Mouse (Mus musculus): ENCODE data around the gene Kif1b. TPM values are rescaled to one million over a fixed set of nuclear protein-coding genes. Genes with fewer than 3 reads are reported as not detected.

Kif1b gene
- total and polyA plus RNA-seq, 2 experiments from 2014 or later = 215 to 425 TPM

DNA sequence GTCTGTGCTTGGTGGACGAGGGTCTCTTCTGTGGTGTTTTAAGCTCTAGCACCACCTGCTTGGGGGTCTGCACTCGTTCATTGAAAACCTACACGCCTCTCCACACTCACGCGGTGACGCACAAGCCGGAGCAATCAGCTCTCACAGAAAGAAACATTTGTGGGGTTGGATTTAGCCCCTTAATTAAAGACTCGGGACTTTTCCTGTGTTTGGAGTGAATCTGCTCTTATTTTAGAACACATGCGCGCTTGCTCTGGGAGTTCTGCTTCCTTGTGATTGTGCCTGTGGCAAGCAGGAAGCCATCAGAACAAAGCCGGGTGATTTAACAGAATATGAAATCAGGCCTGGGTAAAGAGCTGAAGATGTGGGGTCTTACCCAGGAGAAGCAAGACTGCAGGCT lies 180.8 kb downstream of the Kif1b start, which contains the start of gene Cort:
Gene Cort, minus strand, starts transcription at position 101 of the 400 bp plus-strand sequence.
- no peaks in the 10 kb centered on the region for H3K4me1 ChIP-seq (ENCODE audit: insufficient read depth, low read length)
- H3K9ac ChIP-seq (replicated peaks; ENCODE audit: low read length, poor library complexity, severe bottlenecking) = no peak within 1 kb of the TSS
- no peak within 1 kb of the TSS for H3K4me2 ChIP-seq (ENCODE audit: low read depth, low read length, poor library complexity, severe bottlenecking)
- no peak within 1 kb of the TSS for H3K27ac ChIP-seq (ENCODE audit: low read depth, low read length)
- H3K36me3 ChIP-seq (ENCODE audit: insufficient read depth, low read length) = peaks cover 10% of the 10 kb centered on the region
- TF ChIP-seq CTCF (IDR thresholded peaks at IDR 0.05) = no peak
- WGBS = 83% methylated on average over 11 of the region's 11 CpGs
- no peak for ATAC-seq (ENCODE audit: low FRiP score)
- no peaks in the 10 kb centered on the region for H3K27me3 ChIP-seq (ENCODE audit: insufficient read depth, low read length)
- DNase-seq (ENCODE audit: low spot score) = no peak
- H3K9me3 ChIP-seq (ENCODE audit: low read length) = no peaks in the 10 kb centered on the region
- H3K4me3 ChIP-seq (ENCODE audit: low read depth, low read length) = no peak within 1 kb of the TSS

Other genes with a start within 250 kb of the Kif1b start
- 74.0 and 75.5 TPM in 2 replicates for gene Pex14, start 207.8 kb downstream of the Kif1b start, total RNA-seq (2014; rRNA removed)
- gene Pex14, start 207.8 kb downstream of the Kif1b start, polyA plus RNA-seq (2015; fragmentation: Nextera tagmentation; extraction: Ambion mirVana) = 62.5 and 67.2 TPM in 2 replicates
- 10.5 and 14.6 TPM in 2 replicates for gene Dffa, start 203.5 kb downstream of the Kif1b start, total RNA-seq (2014; rRNA removed)
- 21.6 and 23.3 TPM in 2 replicates for gene Dffa, start 203.5 kb downstream of the Kif1b start, polyA plus RNA-seq (2015; fragmentation: Nextera tagmentation; extraction: Ambion mirVana)
- gene Cort, start 180.9 kb downstream of the Kif1b start, total RNA-seq (2014; rRNA removed) = 1.5 TPM in 1 of 2 replicates, not detected in the other
- gene Cort, start 180.9 kb downstream of the Kif1b start, polyA plus RNA-seq (2015; fragmentation: Nextera tagmentation; extraction: Ambion mirVana) = 1.1 and 1.2 TPM in 2 replicates
- 3.1 and 3.7 TPM in 2 replicates for gene Cenps, start 170.1 kb downstream of the Kif1b start, total RNA-seq (2014; rRNA removed)
- 17.4 and 21.2 TPM in 2 replicates for gene Cenps, start 170.1 kb downstream of the Kif1b start, polyA plus RNA-seq (2015; fragmentation: Nextera tagmentation; extraction: Ambion mirVana)
- gene Pgd, start 140.9 kb downstream of the Kif1b start, total RNA-seq (2014; rRNA removed) = 33.0 and 41.9 TPM in 2 replicates
- 92.5 and 102 TPM in 2 replicates for gene Pgd, start 140.9 kb downstream of the Kif1b start, polyA plus RNA-seq (2015; fragmentation: Nextera tagmentation; extraction: Ambion mirVana)
- gene Ube4b, start 119.1 kb upstream of the Kif1b start, total RNA-seq (2014; rRNA removed) = 94.4 and 113 TPM in 2 replicates
- gene Ube4b, start 119.1 kb upstream of the Kif1b start, polyA plus RNA-seq (2015; fragmentation: Nextera tagmentation; extraction: Ambion mirVana) = 46.2 and 51.9 TPM in 2 replicates
- not detected in 2 replicates for gene Rbp7, start 147.3 kb upstream of the Kif1b start, total RNA-seq (2014; rRNA removed)
- gene Rbp7, start 147.3 kb upstream of the Kif1b start, polyA plus RNA-seq (2015; fragmentation: Nextera tagmentation; extraction: Ambion mirVana) = 0.44 and 0.49 TPM in 2 replicates
- not detected in 2 replicates for gene Tmem274, start 169.7 kb upstream of the Kif1b start, total RNA-seq (2014; rRNA removed)
- gene Tmem274, start 169.7 kb upstream of the Kif1b start, polyA plus RNA-seq (2015; fragmentation: Nextera tagmentation; extraction: Ambion mirVana) = not detected in 2 replicates
- gene Nmnat1, start 177.5 kb upstream of the Kif1b start, total RNA-seq (2014; rRNA removed) = 2.9 and 6.3 TPM in 2 replicates
- 4.1 and 4.3 TPM in 2 replicates for gene Nmnat1, start 177.5 kb upstream of the Kif1b start, polyA plus RNA-seq (2015; fragmentation: Nextera tagmentation; extraction: Ambion mirVana)
- 44.3 and 54.7 TPM in 2 replicates for gene Lzic, start 177.5 kb upstream of the Kif1b start, total RNA-seq (2014; rRNA removed)
- gene Lzic, start 177.5 kb upstream of the Kif1b start, polyA plus RNA-seq (2015; fragmentation: Nextera tagmentation; extraction: Ambion mirVana) = 34.4 and 39.3 TPM in 2 replicates
- 105 and 109 TPM in 2 replicates for gene Ctnnbip1, start 210.5 kb upstream of the Kif1b start, total RNA-seq (2014; rRNA removed)
- gene Ctnnbip1, start 210.5 kb upstream of the Kif1b start, polyA plus RNA-seq (2015; fragmentation: Nextera tagmentation; extraction: Ambion mirVana) = 116 and 117 TPM in 2 replicates

Data from midbrain, postnatal 0 days (tissue).